Mouse (Mus musculus): ENCODE data around the gene Zfp972. TPM values are rescaled to one million over a fixed set of nuclear protein-coding genes. Genes with fewer than 3 reads are reported as not detected.
"Not testable (repeated sequence)": the region's sequence is repeated elsewhere in the genome, so short reads cannot be mapped to it uniquely, and the experiment has no call there.

Gene Zfp972
- 0.47 TPM in 1 of 2 replicates, not detected in the other for polyA plus RNA-seq (2015; fragmentation: Nextera tagmentation; extraction: Ambion mirVana)

DNA sequence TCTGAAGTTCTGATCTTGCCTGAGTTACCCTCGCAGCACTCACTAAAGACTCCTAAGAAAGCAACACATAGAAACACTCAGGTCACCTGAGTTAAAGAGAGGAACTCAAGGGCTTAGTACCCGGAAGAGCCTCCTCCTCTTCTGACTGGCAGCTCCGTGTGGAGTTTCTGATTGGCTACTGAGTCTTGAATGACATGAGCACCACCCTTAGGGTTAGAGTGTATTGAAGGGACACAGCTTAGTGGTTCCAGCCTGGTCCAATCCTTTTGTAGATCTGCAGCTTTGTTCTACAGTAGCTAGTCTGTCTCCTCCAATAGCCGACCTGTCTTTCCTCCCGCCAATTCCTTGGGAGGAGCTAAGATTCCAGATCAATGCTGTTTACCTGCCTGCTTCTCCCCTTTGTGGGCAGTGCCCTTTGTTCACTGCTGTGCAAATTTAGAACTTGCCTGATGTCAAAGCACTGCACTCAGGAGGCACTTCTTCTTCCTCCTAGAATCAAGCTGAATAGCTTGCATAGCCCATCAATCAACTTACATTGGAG is at the start of gene Zfp972:
Gene Zfp972, minus strand, starts transcription at position 51 of the 541 bp plus-strand sequence.
- 57% methylated on average over 4 of the region's 5 CpGs for WGBS
- H3K4me3 ChIP-seq (replicated peaks); H3K27me3 ChIP-seq; H3K4me1 ChIP-seq (replicated peaks); H3K27ac ChIP-seq; H3K4me2 ChIP-seq (replicated peaks); H3K9me3 ChIP-seq; H3K36me3 ChIP-seq; H3K9ac ChIP-seq (replicated peaks); ATAC-seq: not testable (repeated sequence)

DNA sequence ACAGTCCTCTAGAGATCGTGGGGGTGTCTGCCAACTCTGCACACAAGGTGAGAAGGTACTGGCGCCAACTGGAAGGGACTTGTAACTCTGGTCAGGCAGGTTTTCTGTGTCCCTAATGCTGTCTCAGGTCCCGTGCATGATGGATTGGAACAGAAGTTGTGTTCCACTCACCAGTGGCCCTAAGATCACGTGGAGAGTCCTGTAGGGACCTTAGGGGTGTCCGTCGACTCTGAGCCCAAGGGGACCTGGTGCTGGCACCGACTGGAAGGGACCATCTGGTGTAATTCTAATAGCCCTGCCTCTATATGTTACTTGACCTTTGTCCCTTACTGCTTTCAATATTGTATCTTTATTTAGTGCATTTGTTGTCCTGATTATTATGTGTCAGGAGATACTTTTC is 49.4 kb upstream of the Zfp972 start:
- H3K27me3 ChIP-seq; ATAC-seq; H3K27ac ChIP-seq; H3K9ac ChIP-seq (replicated peaks); H3K9me3 ChIP-seq; H3K36me3 ChIP-seq; H3K4me2 ChIP-seq (replicated peaks); H3K4me3 ChIP-seq (replicated peaks); H3K4me1 ChIP-seq (replicated peaks): not testable (repeated sequence)
- 80% methylated on average over 7 of the region's 7 CpGs for WGBS

- H3K4me3 ChIP-seq (replicated peaks): peak within 1 kb of the TSS; percentile 49
- H3K27me3 ChIP-seq; H3K27ac ChIP-seq; H3K36me3 ChIP-seq; H3K4me1 ChIP-seq (replicated peaks); ATAC-seq; H3K9me3 ChIP-seq: not testable (repeated sequence)
- peak within 1 kb of the TSS; percentile 55; the same call in 1 of the 2 replicates for H3K9ac ChIP-seq (replicated peaks)
- peak within 1 kb of the TSS; percentile 56 for H3K4me2 ChIP-seq (replicated peaks)
- 2% methylated on average over 4 of the region's 7 CpGs for WGBS
Observed at GRCm38 (mm10) chr2:177957145-177957544, 31.7 kb upstream of the Zfp972 start, which contains the start of gene Gm14326. TSS of gene Gm14326 (minus strand) at chr2:177957297.

DNA sequence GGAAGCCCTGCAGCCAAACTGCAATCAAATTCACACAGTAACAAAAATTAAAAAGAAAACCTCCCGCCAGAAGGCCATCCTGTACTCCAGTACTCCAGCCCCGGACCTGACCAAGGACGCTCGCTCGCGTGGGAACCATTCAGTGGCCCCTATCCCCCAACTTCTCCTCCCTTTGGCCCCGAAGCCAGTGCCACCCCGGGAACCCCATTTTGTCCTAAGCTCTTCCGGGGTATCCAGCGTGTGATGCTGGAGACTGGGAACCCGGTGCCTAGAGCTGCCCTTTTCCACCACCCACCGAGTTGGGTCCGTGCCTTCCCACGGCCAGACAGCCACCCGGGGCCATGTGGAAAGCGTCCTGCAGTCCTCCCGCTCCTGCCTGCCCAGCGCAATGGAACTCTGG is 31.3 kb upstream of the Zfp972 start:
- peak overlapping the region; percentile 55; the same call in 1 of the 2 replicates for H3K9ac ChIP-seq (replicated peaks)
- under 1% methylated on average over 18 of the region's 18 CpGs for WGBS

GRCm38 (mm10) chr2:177903276-177903675 is 22.1 kb downstream of the Zfp972 start:
- H3K4me3 ChIP-seq (replicated peaks); H3K27ac ChIP-seq; H3K4me2 ChIP-seq (replicated peaks); H3K36me3 ChIP-seq; H3K9ac ChIP-seq (replicated peaks); H3K9me3 ChIP-seq; H3K4me1 ChIP-seq (replicated peaks); ATAC-seq; H3K27me3 ChIP-seq: not testable (repeated sequence)
- 91% methylated on average over 4 of the region's 12 CpGs for whole genome bisulfite sequencing

More for the DNA sequence above, 31.3 kb upstream of the Zfp972 start:
- not testable (repeated sequence) for H3K27ac ChIP-seq; H3K36me3 ChIP-seq; H3K27me3 ChIP-seq; H3K4me1 ChIP-seq (replicated peaks); H3K9me3 ChIP-seq; ATAC-seq
- Histone ChIP-seq H3K4me2 (replicated peaks) (peak overlapping the region; percentile 56), H3K4me3 (replicated peaks) (peak overlapping the region; percentile 49)

DNA sequence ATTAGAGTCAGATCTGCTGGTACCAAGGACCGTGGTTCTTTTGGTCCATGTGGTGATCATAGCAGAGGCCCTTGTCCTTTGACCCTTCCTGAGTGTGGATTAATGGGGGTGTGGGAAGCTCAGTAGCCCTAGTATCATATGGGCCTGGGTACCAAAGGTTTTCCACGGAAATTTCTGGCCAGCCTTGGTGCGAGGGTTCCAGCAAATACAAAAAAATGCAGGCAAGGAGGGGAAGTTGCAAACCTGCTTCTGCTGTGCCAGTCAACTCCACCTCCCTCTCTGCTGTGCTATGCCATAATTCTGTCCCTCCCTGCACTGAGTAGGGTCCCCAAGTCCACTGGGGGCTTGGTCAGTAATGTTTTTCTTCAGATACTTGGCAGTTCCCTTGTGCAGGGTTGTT is 27.2 kb downstream of the Zfp972 start:
- ATAC-seq, H3K9me3 ChIP-seq: not testable (repeated sequence)
- 82% methylated on average over 2 of the region's 3 CpGs for WGBS

DNA sequence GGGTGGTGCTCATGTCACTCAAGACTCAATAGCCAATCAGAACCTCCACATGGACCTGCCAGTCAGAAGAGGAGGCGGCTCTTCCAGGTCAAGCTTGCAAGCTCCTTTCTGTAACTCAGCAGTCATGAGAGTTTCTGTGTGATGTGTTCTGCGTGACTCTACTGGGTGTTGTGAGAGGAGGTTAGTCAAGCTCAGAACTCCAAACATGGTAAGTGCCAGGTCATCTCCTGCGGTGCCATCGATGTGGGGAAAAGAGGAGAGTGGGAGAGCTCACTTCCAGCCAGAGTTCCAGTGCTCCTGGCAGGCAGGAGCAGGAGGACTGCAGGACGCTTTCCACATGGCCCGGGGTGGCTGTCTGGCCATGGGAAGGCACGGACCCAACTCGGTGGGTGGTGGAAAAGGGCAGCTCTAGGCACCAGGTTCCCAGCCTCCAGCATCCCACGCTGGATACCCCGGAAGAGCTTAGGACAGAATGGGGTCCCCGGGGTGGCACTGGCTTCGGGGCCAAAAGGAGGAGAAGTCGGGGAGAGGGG is 28.3 kb downstream of the Zfp972 start, which contains the start of gene Gm14327:
Gene Gm14327, plus strand, starts transcription at position 51 of the 533 bp plus-strand sequence.
- not testable (repeated sequence) for H3K36me3 ChIP-seq; H3K9me3 ChIP-seq; ATAC-seq; H3K4me1 ChIP-seq (replicated peaks); H3K27ac ChIP-seq; H3K9ac ChIP-seq (replicated peaks); H3K27me3 ChIP-seq; H3K4me2 ChIP-seq (replicated peaks)
- WGBS: 47% methylated on average over 10 of the region's 13 CpGs
- H3K4me3 ChIP-seq (replicated peaks): peak within 1 kb of the TSS; percentile 22

More for the DNA sequence above, 27.2 kb downstream of the Zfp972 start:
- not testable (repeated sequence) for H3K4me1 ChIP-seq (replicated peaks); H3K36me3 ChIP-seq; H3K27ac ChIP-seq; H3K9ac ChIP-seq (replicated peaks); H3K27me3 ChIP-seq; H3K4me3 ChIP-seq (replicated peaks); H3K4me2 ChIP-seq (replicated peaks)

DNA sequence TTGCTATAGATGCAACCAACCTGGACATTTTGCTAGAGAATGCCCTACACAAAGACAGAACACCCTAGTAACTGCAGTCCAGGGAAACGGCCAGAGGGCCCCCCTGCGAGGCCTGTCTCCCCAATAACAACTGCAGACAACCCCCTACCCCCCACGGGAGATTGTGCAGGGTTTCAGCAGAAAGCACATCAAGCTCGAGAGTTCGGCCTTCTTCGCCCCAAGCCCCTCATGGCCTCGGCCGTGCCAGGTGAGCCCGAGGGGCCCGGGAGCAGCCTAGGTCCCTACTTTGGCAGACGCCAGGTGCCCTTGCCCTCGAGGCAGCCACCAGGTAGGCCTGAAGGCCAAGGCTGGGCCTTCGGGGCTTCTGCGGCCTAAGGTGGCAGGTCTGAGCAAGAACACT is 37.7 kb downstream of the Zfp972 start:
- not testable (repeated sequence) for H3K4me2 ChIP-seq (replicated peaks); H3K9me3 ChIP-seq; ATAC-seq; H3K4me3 ChIP-seq (replicated peaks); H3K27me3 ChIP-seq; H3K9ac ChIP-seq (replicated peaks); H3K4me1 ChIP-seq (replicated peaks); H3K36me3 ChIP-seq; H3K27ac ChIP-seq
- WGBS: 92% methylated on average over 12 of the region's 14 CpGs

- WGBS: 80% methylated on average over 2 of the region's 2 CpGs
- H3K4me1 ChIP-seq (replicated peaks); ATAC-seq; H3K9ac ChIP-seq (replicated peaks); H3K9me3 ChIP-seq; H3K4me3 ChIP-seq (replicated peaks); H3K4me2 ChIP-seq (replicated peaks); H3K27me3 ChIP-seq; H3K36me3 ChIP-seq; H3K27ac ChIP-seq: not testable (repeated sequence)
Observed at GRCm38 (mm10) chr2:177862254-177862653, 63.2 kb downstream of the Zfp972 start.

Other genes with a start within 250 kb of the Zfp972 start
- gene Gm14322, start 166.3 kb downstream of the Zfp972 start, polyA plus RNA-seq (2015; fragmentation: Nextera tagmentation; extraction: Ambion mirVana): 7.9 and 8.4 TPM in 2 replicates
- 39.5 and 39.7 TPM in 2 replicates for gene Gm14325, start 85.3 kb downstream of the Zfp972 start, polyA plus RNA-seq (2015; fragmentation: Nextera tagmentation; extraction: Ambion mirVana)
- gene Gm14327, start 28.5 kb downstream of the Zfp972 start, polyA plus RNA-seq (2015; fragmentation: Nextera tagmentation; extraction: Ambion mirVana): 2.0 and 2.4 TPM in 2 replicates
- gene Gm14326, start 31.7 kb upstream of the Zfp972 start, polyA plus RNA-seq (2015; fragmentation: Nextera tagmentation; extraction: Ambion mirVana): 11.9 and 13.6 TPM in 2 replicates
- gene Zfp971, start 97.7 kb upstream of the Zfp972 start, polyA plus RNA-seq (2015; fragmentation: Nextera tagmentation; extraction: Ambion mirVana): 9.2 and 9.6 TPM in 2 replicates
- gene Zfp931, start 152.9 kb upstream of the Zfp972 start, polyA plus RNA-seq (2015; fragmentation: Nextera tagmentation; extraction: Ambion mirVana): 12.6 and 15.5 TPM in 2 replicates
- gene Phactr3, start 193.4 kb upstream of the Zfp972 start, polyA plus RNA-seq (2015; fragmentation: Nextera tagmentation; extraction: Ambion mirVana): 37.8 and 39.6 TPM in 2 replicates